Mouse (Mus musculus) cortical plate, adult 2 months (tissue): ENCODE data around the gene Ppfibp2.

Experiments used
- CTCF ChIP-seq: fragments of 200-500 bp; IDR thresholded peaks from 2 replicates; pipeline ENCODE4 v1.5.1; 2011; ENCODE audit warnings: mild to moderate bottlenecking, control low read depth, low read length; ENCODE audit not compliant: insufficient read depth; ENCODE audit errors: extremely low read depth
- POLR2A ChIP-seq: fragments of 200-500 bp; IDR thresholded peaks from 2 replicates; pipeline ENCODE4 v1.6.1; 2011; ENCODE audit warnings: mild to moderate bottlenecking, low read length, control low read depth; ENCODE audit not compliant: insufficient read depth; ENCODE audit errors: extremely low read depth

DNA sequence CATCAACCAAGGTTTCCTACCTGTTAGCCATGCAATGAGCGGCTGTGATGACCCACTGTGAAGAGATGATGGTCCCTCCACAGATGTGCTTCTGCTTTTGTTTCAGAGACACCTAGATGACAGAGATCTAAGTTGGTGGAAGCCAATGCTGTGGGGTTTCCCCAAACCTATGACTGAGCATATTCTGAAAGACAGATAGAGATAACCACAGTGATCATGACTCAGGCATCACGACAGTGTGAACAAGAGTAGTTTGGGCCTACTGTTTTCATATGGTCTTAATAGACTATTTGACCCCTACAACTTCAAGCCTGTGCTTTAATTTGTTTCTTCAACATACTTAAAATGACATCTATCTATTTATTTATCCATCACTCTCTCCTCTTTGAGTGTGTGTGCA is 201.5 kb downstream of the Ppfibp2 start:
- no peak for TF ChIP-seq POLR2A
- TF ChIP-seq CTCF = no peak
